Mouse (Mus musculus) spleen, postnatal 4 days (tissue): ENCODE results near the gene Zfp622.
A peak's percentile ranks its signal among the peaks of the same experiment; 100 is the strongest.

Experiments used
- DNase-seq, 2 experiments: peaks; one replicate each; pipeline ENCODE4 v3.0.0; 2022; ENCODE audit warnings: low spot score in 2 of 2

Zfp622 gene

DNA sequence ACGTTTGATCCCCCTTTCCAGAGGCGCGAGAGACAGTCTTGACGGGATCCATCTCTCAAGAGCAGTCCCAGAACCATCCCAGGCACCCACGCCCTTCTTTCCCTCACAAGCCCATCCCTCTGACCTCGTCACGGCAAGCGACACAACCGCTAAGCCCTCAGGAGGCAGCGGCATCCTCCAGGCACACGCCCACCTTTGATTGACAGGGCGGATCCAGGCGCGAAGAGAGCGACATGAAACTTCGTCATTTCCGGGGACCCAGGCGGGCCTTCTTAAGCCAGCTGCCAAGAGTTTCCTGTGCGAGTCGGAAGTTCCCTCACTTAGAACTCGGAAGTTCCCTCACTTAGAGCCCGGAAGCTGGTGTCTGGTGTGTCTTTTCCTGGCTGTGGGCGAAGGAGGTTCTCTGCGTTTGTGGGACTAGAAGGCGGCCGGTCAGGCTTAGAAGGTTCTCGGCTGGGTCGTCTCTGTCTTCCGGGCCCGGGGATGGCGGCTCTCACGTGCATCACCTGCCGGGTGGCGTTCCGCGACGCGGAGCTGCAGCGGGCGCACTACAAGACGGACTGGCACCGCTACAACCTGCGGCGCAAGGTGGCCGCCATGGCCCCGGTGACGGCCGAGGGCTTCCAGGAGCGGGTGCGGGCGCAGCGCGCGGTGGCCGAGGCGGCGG is at the start of gene Zfp622:
Zfp622 (plus strand) TSS at position 300 of the 667 bp plus-strand sequence.
- peak; percentile 88 to 92 for DNase-seq

DNA sequence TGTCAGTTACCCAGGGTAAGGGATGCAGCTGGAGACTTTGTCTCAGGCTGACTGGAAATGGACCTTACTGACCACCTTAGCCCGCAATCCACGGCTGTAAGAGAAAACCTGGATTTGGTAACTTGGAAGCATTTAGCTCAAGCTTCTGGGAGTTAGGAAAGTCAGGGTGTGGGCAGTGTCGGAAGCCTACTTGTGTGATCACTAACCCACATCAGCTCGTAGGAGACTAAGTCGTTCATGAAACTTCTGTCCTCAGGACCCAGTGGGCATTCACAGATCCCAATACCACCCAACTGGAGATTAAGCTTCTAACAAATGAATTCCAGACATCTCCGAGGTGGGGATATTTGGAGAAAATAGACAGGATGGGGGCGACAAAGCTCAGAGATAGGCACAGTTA is 49.8 kb upstream of the Zfp622 start:
- no peak for DNase-seq

DNA sequence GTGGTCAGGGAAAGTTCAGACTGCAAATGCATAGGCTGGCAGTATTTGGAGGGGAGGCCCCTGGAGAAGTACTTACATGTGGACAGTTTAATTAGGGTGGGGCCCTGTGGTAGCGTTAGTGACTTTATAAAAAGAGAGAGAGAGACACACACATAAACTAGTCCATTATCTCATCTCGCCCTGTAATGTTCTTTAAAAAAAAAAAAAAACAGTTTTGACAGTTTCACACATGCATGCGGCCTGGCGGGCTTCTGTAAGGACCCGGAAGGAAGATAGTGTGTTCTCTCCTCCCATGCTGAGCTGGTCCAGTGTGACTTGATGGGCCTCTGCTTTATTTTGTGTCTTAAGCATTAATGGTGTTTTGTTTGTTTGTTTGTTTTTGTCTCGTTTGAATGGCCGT is 45.7 kb upstream of the Zfp622 start:
- DNase-seq, result no peak

DNA sequence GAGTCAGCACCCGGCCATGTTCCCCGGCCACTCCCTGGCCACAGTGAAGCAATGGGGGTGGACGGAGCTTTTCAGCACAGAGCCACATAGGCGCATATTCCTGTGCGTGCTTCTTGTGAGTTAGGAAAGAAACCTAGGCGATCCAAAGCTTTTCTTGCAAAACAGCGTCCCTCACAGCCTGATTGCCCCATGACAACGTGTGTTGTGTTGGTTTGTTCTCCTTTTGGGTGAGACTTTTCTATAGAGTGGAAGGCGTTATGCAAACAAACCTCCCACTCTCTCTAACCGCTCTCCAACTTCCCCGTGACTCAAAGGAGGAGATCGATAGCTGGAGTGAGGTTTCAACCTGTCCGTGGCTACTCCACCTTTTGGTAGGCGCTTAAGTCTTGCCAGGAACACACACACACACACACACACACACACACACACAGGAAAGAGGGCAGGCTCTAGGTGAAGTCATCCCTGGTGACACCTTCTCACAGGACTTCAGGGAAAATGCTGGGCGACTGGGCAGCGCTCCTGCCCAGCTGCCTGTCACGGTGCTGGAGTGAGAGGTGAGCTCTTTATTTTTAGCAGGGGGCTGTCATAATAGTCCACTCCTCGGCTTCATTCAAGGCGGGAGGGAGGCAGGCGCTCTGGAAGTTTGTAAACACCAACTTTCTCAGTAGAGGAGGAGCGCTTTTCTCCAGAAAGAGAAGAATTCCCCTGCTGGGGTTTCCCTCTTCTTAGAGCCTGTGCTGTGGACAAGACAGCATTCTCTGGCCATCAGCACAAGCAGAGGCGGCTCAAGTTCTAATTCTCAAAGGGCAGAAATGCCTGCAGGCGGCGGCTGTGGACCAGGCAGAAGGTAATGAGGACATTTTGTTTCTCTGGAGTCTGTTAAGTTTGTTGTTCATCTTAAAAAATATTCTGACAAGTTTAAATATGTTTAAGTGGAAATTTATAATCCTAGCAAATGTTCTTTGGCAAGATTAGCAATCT is 43.5 kb upstream of the Zfp622 start:
- DNase-seq, result no peak

DNA sequence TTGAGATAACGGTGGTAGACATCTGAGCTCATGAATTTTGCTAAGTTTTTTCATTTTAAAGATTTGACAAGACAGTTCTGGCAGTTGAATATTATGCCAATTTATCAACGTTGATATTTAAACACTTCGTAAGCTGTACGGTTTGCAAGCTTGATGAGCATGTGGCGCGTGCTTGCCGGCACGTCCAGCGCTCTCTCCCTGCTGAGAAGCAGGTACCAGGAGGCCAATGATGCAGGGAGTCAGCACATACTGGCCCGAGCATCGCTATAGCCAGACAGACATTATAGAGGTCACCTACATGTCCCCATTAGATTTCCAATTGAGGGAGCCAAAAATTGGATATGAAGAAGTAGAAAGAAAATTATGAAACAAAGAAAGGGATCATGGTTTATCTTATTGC is 42.7 kb upstream of the Zfp622 start:
- DNase-seq, result no peak

DNA sequence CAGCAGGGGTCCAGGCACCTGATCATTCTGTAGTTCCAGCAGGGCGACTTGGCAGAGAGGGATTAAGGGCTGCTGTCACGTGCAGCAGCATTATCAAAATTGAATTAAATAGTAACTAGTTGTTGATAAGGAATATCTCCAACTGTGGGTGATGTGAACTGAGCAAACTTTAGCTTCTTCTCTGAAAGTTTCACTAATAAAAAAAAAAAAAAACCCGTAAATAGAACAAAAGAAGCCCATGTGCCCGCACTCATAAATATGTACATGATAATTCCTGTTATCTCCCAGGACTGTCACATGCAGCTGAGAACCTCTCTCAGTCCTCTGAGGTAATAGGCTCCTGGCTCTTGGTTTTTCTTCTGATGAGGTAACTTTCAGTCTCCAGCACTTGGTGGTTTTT is 41.8 kb upstream of the Zfp622 start:
- no peak for DNase-seq

DNA sequence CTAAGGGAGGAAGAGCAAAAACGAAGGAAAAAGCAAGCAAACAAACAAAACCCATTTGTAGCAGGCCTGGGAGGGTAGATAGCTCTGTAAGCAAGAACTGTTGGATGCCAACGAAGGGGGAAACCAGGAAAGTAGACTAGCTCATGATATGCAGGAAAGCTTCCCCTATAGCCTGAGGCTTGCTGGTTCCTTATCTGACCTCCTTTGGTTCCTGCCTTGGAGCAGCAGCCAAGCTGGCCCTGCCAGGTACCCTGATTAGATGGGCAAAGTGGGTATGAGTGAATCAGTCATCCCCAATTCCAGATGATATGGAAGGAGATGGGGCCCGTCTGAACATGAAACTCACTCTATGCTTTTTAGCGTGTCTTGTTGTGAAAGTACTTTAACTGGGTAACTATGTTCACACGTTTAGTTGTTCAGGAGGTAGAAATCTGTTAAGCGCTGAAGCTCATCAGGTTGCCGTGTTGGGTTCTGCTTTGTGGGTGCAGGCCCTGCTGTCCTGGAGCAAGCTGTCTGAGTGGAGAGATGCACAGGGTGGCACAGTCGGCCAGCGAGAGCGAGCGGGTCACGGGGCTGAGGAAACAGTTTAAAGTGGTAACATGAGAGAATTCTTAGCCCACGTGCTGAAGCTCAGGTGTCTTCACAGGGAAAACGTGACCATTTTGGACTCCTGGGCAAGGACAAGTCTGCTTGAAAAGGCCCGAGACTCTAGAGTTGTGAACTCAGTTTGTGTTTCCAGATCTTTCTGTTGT is 40.6 kb upstream of the Zfp622 start:
- DNase-seq, result no peak

DNA sequence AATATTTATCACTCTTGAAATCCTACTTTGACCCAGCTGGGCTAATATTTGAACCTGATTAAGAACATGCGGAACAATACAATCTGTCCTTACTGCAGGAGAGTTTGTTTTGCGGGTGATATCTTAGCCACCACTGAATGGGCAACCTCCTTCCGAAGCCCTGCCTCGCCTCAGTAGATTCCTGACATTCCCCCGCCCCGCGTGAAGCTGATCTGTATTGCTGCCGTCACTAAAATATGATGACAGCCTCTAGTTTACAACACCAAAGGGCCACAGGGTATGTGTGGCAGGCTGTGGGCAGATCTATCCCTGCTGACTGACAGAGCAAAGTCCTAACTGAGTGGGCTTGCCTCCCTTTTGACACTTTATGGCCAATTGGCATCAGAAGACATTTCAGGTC is 38.9 kb upstream of the Zfp622 start:
- no peak for DNase-seq

DNA sequence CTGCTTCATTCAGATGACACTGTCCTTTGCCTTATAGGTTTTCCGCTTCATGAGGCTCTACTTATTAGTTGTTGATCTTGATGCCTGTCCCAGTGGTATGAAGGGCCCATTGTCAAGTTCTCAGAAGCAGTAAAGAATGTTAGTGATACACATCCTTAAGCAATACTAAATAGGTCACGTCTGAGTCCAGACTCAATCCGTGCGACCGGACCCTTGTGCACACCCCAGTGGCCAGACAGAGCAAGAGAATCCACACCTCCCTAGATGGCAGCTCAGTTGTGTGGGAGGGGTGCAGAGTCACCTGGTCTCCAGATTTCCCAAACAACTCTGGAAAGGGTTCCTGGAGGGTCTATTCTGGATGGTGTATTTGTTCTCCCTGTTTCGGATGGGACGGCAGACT is 37.7 kb upstream of the Zfp622 start:
- DNase-seq, result no peak

DNA sequence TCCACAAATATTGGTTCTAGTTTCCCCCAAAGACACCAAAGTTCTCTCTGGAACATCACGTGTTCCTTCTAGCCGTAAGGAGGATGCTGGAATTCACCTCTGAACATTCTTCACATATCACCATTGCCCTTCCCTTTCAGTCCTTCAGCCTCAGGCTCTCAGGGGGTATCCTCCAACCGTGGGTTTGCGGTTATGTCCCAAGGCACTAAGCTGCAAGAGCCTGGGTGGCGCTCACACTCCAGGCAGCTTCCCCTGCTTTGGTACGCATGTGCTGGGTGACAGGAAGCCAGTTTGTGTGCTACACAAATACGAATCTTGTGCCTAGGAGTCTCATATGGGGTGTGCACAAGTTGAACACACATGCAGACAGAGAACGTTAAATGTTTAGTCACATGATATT is 36.8 kb upstream of the Zfp622 start:
- no peak for DNase-seq

DNA sequence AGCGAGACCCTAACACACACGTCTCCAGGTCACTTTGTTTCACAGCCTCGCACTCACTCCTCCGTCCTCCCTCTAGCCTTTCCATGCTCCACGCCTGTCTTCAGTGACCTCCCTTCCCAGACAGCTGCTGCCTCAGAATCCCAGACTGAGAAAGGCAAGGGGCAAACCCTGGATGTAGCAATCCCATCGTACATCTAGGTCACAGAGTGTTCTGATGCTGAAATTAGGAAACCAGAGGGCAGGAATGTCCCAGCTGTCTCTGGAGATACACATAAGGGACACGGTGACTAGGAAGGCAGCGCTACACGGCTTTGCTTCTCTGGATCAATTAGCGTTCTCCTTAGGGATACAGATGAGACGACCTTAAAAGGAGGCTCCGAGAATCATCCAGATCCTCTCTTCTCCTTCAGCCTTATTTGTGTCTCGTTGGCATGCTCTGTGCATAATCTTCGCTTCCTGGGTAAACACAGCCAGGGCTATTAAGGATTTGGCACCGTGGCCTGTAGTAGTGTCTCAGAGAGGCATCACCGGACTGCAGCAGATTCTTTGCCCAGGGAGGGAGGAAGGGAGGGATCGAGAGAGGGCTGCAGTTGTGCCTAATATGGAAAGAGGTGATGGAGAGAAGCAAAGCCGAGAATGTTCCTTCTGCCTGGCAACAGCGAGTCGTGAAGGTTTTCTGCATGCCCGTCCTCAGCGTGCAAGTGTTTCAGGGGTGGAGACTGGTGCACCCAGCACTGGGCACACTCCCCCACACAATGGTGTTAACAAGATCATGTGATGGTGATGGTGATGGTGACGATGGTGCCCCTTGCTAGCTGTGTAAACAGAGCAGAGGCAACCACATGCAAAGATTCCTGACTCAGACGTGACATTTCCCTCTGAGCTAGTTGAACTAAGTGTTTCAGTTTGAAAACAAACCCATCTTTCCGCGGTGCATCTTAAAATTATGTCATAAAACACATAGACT is 35.6 kb upstream of the Zfp622 start:
- no peak for DNase-seq

DNA sequence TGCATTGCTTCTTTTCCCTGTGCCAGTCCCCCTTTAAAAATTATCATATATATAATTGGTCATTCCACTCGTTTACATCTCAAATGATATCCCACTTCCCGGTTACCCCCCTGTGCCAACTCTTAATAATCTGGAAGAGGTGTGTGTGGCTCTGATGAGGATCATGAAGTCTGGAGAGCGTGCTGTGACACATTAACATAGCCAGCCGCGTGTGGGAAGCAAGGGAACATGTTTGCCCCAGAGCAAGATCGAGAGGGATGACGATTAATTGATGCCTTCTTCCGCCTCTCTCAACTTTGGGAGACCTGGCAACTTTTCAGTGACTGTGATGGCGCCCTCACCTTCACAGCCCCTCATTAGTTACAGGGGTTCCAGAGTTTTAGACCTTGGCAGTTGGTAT is 34.5 kb upstream of the Zfp622 start:
- no peak for DNase-seq

DNA sequence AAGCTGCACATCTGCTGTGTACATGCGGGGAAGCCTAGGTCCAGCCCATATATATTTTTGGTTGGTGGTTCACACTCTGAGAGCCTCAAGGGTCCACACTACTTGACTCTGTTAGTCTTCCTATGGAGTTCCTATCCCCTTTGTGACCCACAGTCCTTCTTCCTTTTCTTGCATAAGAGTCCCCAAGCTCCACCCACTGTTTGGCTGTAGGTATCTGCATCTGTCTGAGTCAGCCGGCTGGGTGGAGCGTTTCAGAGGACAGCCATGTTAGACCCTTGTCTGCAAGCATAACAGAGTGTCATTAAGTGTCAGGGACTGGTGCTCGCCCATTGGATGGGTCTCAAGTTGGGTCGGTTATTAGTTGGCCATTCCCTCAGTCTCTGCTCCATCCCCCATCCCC is 33.6 kb upstream of the Zfp622 start:
- no peak for DNase-seq

DNA sequence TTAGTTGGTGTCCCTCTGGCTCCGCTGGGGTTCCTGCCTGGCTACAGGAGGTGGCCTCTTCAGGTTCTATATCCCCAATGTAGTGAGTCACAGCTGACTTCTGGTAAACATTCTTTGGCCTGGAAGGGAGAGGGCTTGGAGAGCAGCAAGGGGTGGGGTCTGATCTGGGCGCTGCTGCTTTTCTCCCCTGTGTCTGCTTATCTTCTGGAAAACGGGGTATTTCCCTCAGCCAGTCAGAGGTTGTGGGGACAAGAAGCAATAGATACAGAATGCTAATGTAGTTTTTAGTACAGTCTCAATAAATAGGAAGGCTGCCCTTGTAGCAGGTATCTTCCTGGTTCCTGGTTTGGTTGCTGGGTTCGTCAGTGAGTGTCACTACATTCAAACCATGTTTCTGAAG is 33.1 kb upstream of the Zfp622 start:
- DNase-seq, result no peak

DNA sequence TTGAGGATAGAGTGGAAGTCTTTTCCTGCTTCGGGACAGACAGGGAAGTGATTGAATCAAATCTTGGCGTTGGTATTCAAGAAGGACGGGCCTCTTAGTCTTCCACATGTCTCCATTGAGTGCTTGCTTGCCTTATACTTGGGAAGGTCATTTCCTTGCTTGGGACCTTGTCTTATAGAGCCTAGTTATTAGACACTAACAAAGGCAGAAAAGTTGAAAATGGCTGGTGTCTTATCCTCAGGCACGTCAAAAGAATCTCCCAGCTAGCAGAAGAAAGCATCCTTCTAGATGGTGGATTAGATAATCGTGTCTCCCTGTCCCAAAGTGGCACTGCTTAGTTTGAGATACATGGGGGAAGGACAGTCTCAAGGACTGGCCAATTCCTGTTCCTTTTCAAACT is 28.2 kb upstream of the Zfp622 start:
- DNase-seq, result no peak

DNA sequence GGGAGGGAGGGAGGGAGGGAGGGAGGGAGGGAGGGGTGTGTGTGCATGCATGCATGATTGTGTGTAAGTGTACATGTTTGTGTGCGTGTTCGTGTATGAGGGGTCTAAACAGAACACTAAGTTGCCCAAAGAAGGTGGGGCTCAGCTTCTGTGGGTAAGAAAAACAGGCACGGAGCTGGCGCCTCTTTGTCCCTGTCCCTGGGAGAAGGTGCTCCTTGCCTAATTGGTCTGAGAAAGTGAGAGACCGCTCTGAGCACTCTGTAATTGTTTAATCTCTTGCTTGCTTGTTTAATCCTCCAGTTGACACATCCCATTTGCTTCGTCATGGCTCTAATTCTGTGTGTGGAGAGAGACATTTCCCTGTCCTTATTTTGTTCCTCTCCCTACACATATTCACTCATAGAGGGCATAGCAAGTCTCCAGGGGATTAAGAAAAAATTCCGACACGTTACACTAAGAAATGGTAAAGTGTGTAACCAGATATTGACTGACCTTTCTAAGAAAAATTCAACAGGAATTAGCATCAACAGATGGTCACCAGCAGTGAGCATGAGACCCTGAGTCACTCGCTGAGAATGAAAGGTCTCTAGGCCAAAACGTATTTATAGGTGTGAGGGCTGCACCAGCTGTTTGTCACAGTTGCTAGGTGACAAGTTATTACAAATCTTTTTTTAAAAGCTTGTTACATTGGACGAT is 27.6 kb upstream of the Zfp622 start:
- no peak for DNase-seq

DNA sequence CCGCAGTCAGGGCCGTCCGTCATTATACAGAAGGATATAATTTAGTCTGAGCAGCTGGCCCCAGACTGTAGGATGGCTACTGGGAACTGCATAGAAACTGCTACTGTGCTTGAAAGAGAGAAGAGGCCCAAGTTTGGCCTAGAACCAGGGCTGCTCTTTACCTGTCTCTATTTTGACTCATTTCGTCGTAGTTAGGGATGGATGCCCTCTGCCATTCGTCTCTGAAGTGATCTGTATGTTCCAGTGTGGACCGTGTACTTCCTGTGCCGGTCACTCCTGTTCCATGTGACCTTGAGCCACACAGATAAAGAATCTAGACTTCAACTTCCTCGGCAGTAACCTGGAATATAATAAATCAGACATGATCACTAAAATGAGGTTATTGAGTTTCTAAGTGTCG is 26.5 kb upstream of the Zfp622 start:
- DNase-seq, result no peak

DNA sequence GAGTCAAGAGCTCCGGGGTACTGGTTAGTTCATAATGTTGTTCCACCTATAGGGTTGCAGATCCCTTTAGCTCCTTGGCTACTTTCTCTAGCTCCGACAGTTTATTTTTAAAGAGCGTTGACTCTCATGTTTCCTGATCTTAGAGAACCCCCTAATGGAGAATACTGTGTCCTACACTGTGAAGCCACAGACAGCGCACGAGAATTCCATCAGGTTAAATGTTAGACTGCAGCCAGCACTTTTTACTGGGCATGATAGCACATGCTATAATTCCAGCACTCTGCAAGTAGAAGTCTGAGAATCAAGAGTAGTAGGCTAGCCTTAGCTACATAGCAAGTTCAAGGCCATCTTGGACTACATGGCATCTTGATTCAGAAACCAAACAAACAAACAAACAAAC is 24.8 kb upstream of the Zfp622 start:
- DNase-seq, result no peak

DNA sequence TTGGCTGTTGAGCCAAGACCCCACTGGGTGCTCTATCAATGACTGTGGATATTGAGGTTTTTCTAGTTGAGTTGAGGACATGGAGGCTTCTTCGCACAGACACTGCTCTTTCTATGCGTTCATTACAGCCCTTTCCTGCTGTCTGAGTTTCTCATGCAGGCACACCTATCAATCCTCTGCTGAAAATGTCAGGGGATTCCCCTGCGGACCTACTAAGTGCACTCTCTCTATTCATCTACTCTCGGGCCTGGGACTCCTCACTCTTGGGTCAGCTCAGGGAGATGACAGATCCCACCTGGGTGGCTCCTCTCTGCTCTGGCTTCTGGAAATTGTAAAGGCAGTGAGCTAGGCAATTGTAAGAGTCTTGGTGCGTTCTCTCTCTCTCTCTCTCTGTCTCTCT is 23.9 kb upstream of the Zfp622 start:
- no peak for DNase-seq

DNA sequence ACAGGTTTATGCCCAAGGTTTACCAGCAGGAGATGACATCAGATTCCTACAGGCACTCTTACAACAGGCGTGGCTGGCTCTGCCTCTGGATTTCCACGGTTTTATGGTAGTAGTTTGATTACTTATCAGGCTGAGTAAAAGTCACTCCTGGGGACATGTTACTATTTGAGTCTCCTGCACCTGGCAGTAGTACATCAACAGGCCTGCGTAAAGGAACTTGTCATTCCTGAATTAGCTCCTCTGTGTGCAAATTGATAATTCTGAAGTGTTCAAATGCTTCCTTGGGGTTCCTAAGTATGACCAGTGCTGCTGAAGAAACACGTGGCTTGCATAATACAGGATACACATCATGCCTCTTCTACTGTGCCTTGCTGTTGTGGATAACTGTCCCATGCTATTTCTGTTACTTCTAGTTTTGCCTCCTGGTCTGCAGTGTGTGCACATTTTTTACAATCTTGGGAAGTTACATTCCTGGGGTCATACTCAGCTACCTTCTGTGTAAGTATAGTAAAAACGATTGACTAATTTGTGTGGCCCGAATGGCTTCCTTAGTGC is 17.9 kb upstream of the Zfp622 start:
- DNase-seq, result no peak
